Mouse (Mus musculus) forebrain, embryonic 11.5 days (tissue): ENCODE measurements around the gene Fosb. TPM values are rescaled to one million over a fixed set of nuclear protein-coding genes. Genes with fewer than 3 reads are reported as not detected.

Experiments used
- ATAC-seq: fragments of 200-750 bp; cut with Nextera tagmentation; replicated peaks from 2 replicates; pipeline ENCODE4 v1.8.0; 2017; ENCODE audit warnings: moderate TSS enrichment; ENCODE audit not compliant: low FRiP score
- DNase-seq: peaks from one replicate; pipeline ENCODE4 v3.0.0-alpha.2; 2017; ENCODE audit warnings: low spot score
- H3K27ac ChIP-seq: fragments of 300-500 bp; sonication (generic); 2 replicates; pipeline ENCODE4 v1.5.1; 2014; ENCODE audit warnings: low read depth, low read length
- H3K27me3 ChIP-seq: fragments of 300-500 bp; sonication (generic); 2 replicates; pipeline ENCODE4 v1.6.1; 2014; ENCODE audit warnings: mild to moderate bottlenecking, low read length, mixed read lengths; ENCODE audit not compliant: control insufficient read depth, insufficient read depth
- H3K36me3 ChIP-seq: fragments of 300-500 bp; sonication (generic); 2 replicates; pipeline ENCODE4 v1.6.1; 2014; ENCODE audit warnings: mild to moderate bottlenecking, low read length, moderate library complexity, mixed read lengths; ENCODE audit not compliant: control insufficient read depth, insufficient read depth
- H3K4me1 ChIP-seq: fragments of 300-500 bp; sonication (generic); replicated peaks from 2 replicates; pipeline ENCODE4 v1.6.1; 2014; ENCODE audit warnings: low read length, mixed read lengths; ENCODE audit not compliant: control insufficient read depth, insufficient read depth
- H3K4me2 ChIP-seq: fragments of 300-500 bp; sonication (generic); 2 replicates; pipeline ENCODE4 v1.6.1; 2014; ENCODE audit warnings: low read depth, mild to moderate bottlenecking, low read length, moderate library complexity, mixed read lengths; ENCODE audit not compliant: severe bottlenecking
- H3K4me3 ChIP-seq: fragments of 300-500 bp; sonication (generic); 2 replicates; pipeline ENCODE4 v1.5.1; 2014; ENCODE audit warnings: low read depth, low read length
- H3K9ac ChIP-seq: fragments of 300-500 bp; sonication (generic); 2 replicates; pipeline ENCODE4 v1.6.1; 2014; ENCODE audit warnings: low read length
- H3K9me3 ChIP-seq: fragments of 300-500 bp; sonication (generic); 2 replicates; pipeline ENCODE4 v1.6.1; 2016; ENCODE audit warnings: low read length, mixed read lengths; ENCODE audit not compliant: control insufficient read depth
- WGBS: fragments of 180-500 bp; shearing (Covaris S2); extraction: QIAGEN DNeasy Blood & Tissue Kit; methylation state at CpG from one replicate; pipeline ENCODE4 v1.1.7; 2014; 5-methylcytosine and 5-hydroxymethylcytosine counted together
- polyA plus RNA-seq: library from polyadenylated mRNA; unstranded; fragments of >200 nt; fragmentation: Nextera tagmentation; extraction: Ambion mirVana; gene quantifications from 2 replicates; pipeline ENCODE4 v1.2.1, GENCODE M21; 2014

Gene Fosb
- polyA plus RNA-seq, 1 experiment from 2014 or later = not detected

- Histone ChIP-seq H3K9ac (no peak overlapping the region), H3K9me3 (no peaks in the 10 kb centered on the region), H3K36me3 (peaks cover 9% of the 10 kb centered on the region; the same call in 1 of the 2 replicates), H3K4me3 (no peak overlapping the region), H3K4me2 (no peak overlapping the region), H3K27ac (no peak overlapping the region), H3K4me1 (peaks cover 7% of the 10 kb centered on the region), H3K27me3 (no peaks in the 10 kb centered on the region)
- DNase-seq (no peak), ATAC-seq (no peak)
- WGBS = 94% methylated on average over 13 of the region's 13 CpGs
These were observed 39.5 kb upstream of the Fosb start for GRCm38 (mm10) chr7:19349188-19349915.

GRCm38 (mm10) chr7:19344938-19345471 lies 35.2 kb upstream of the Fosb start:
- Histone ChIP-seq H3K27me3 (peaks cover 8% of the 10 kb centered on the region; the same call in 1 of the 2 replicates), H3K4me3 (peak overlapping the region; percentile 70), H3K9me3 (no peaks in the 10 kb centered on the region), H3K36me3 (peaks cover 3% of the 10 kb centered on the region; the same call in 1 of the 2 replicates), H3K9ac (peak overlapping the region; percentile 76), H3K4me1 (peaks cover 9% of the 10 kb centered on the region), H3K4me2 (peak overlapping the region; percentile 78), H3K27ac (peak overlapping the region; percentile 55)
- peak; percentile 93 for ATAC-seq
- DNase-seq = peak; percentile 97
- WGBS = under 1% methylated on average over 31 of the region's 31 CpGs

- Histone ChIP-seq H3K4me3 (peak within 1 kb of the TSS; percentile 70), H3K4me2 (peak within 1 kb of the TSS; percentile 78), H3K9ac (peak within 1 kb of the TSS; percentile 76), H3K36me3 (peaks cover 3% of the 10 kb centered on the region; the same call in 1 of the 2 replicates), H3K27me3 (peaks cover 8% of the 10 kb centered on the region; the same call in 1 of the 2 replicates), H3K27ac (peak within 1 kb of the TSS; percentile 55), H3K4me1 (peaks cover 9% of the 10 kb centered on the region), H3K9me3 (no peaks in the 10 kb centered on the region)
- ATAC-seq = 0 out of 2 replicates have a peak, but pooled peaks have one; percentile 1
- DNase-seq = peak; percentile 63
- WGBS = 26% methylated on average over 12 of the region's 12 CpGs
These were observed 34.5 kb upstream of the Fosb start, which contains the start of gene Ercc1 for GRCm38 (mm10) chr7:19344237-19344847. Gene Ercc1 (plus strand): TSS chr7:19344778.

- peak overlapping the region; percentile 3; the same call in 1 of the 2 replicates for H3K4me3 ChIP-seq
- no peak overlapping the region for H3K27ac ChIP-seq
- H3K27me3 ChIP-seq = peaks cover 8% of the 10 kb centered on the region; the same call in 1 of the 2 replicates
- 3% methylated on average over 11 of the region's 11 CpGs for WGBS
- DNase-seq (peak; percentile 91), ATAC-seq (no peak)
- H3K9ac ChIP-seq = no peak overlapping the region
- no peak overlapping the region for H3K4me2 ChIP-seq
- H3K4me1 ChIP-seq = peaks cover 9% of the 10 kb centered on the region
- no peaks in the 10 kb centered on the region; the same call in 1 of the 2 replicates for H3K36me3 ChIP-seq
- H3K9me3 ChIP-seq = no peaks in the 10 kb centered on the region
These were observed 33.5 kb upstream of the Fosb start for GRCm38 (mm10) chr7:19343210-19343808.

- peak; percentile 95 for DNase-seq
- Histone ChIP-seq H3K9me3 (no peaks in the 10 kb centered on the region), H3K36me3 (no peaks in the 10 kb centered on the region), H3K4me2 (peak overlapping the region; percentile 88), H3K27ac (no peak overlapping the region), H3K4me1 (peaks cover 9% of the 10 kb centered on the region), H3K9ac (peak overlapping the region; percentile 64), H3K4me3 (peak overlapping the region; percentile 49), H3K27me3 (peaks cover 8% of the 10 kb centered on the region; the same call in 1 of the 2 replicates)
- ATAC-seq = no peak
- 0% methylated on average over 27 of the region's 27 CpGs for WGBS
These were observed 32.7 kb upstream of the Fosb start for GRCm38 (mm10) chr7:19342481-19343027.

GRCm38 (mm10) chr7:19341761-19342409 lies 32.0 kb upstream of the Fosb start:
- peak; percentile 80 for DNase-seq
- under 1% methylated on average over 41 of the region's 41 CpGs for WGBS
- peak overlapping the region; percentile 64 for H3K9ac ChIP-seq
- H3K4me3 ChIP-seq = peak overlapping the region; percentile 49
- peaks cover 9% of the 10 kb centered on the region for H3K4me1 ChIP-seq
- ATAC-seq = 0 out of 2 replicates have a peak, but pooled peaks have one; percentile 16
- peaks cover 8% of the 10 kb centered on the region; the same call in 1 of the 2 replicates for H3K27me3 ChIP-seq
- no peak overlapping the region for H3K27ac ChIP-seq
- no peaks in the 10 kb centered on the region for H3K9me3 ChIP-seq
- H3K36me3 ChIP-seq = no peaks in the 10 kb centered on the region
- H3K4me2 ChIP-seq = peak overlapping the region; percentile 88

- H3K27me3 ChIP-seq = peaks cover 8% of the 10 kb centered on the region; the same call in 1 of the 2 replicates
- 20% methylated on average over 10 of the region's 10 CpGs for WGBS
- H3K4me2 ChIP-seq = peak overlapping the region; percentile 88; the same call in 1 of the 2 replicates
- H3K27ac ChIP-seq = no peak overlapping the region
- no peak overlapping the region for H3K9ac ChIP-seq
- H3K4me3 ChIP-seq = no peak overlapping the region
- DNase-seq = peak; percentile 46
- no peaks in the 10 kb centered on the region for H3K9me3 ChIP-seq
- H3K36me3 ChIP-seq = no peaks in the 10 kb centered on the region
- H3K4me1 ChIP-seq = peaks cover 9% of the 10 kb centered on the region
- ATAC-seq = no peak
These were observed 31.4 kb upstream of the Fosb start for GRCm38 (mm10) chr7:19341250-19341649.
